Mouse (Mus musculus) induced T-regulatory cell, adult 2 months (primary cell): Measurements from ENCODE around the gene Gm11027.
A peak's percentile ranks its signal among the peaks of the same experiment; 100 is the strongest.
"Not testable (repeated sequence)": the region's sequence is repeated elsewhere in the genome, so short reads cannot be mapped to it uniquely, and the experiment has no call there.

Experiments used
- DNase-seq: peaks from one replicate; pipeline ENCODE4 v3.0.0-alpha.2; 2012; ENCODE audit warnings: low read depth

Gene Gm11027

DNA sequence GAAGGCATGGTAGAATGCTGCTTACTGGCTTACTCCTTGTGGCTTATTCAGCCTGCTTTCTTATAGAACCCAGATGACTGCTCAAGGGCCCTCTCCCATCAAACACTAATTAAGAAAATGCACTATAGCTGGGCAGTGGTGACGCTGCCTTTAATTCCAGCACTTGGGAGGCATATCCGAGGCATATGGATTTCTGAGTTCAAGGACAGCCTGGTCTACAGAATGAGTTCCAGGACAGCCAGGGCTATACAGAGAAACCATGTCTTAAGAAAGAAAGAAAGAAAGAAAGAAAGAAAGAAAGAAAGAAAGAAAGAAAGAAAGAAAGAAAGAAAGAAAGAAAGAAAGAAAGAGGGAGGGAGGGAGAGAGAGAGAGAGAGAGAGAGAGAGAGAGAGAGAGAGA, at the start of gene Gm11027:
TSS of gene Gm11027 (plus strand) at position 301 of the 400 bp plus-strand sequence.
- not testable (repeated sequence) for DNase-seq

DNA sequence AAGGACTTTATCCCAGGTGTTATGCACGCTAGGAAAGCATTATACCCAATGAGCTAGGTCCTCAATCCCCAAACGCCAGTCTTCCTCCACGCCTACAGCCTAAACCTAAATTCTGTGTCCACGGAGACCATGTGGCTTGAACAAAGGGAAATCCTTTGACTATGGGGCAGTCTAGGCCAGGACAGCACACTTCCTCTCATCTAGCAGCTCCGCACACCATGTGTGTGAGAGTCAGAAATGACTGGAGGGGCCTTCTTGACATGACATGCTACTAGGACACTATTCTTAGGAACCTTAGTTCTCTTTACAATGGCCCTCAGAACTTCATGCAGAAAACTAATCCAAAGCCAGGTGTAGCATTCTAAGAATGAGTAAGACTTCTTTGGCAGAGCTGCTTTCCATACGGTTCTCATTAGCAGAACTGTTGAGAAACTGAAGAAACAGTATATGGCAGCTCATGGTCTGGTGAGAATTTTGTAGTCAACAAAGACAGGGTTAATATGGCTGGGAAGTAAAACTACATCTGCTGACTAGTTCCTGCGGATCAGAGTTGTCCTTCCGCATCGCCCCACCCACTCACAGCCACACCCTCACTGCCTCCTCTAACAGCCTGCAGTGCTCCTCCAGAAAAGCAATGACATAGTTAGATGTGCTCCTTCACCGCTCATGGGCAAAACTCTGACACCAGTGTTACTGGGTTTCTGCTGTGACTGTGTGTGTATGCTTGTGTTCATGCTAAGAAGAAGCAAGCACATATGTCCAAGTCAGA, 48.7 kb upstream of the Gm11027 start:
- DNase-seq, result no peak

DNA sequence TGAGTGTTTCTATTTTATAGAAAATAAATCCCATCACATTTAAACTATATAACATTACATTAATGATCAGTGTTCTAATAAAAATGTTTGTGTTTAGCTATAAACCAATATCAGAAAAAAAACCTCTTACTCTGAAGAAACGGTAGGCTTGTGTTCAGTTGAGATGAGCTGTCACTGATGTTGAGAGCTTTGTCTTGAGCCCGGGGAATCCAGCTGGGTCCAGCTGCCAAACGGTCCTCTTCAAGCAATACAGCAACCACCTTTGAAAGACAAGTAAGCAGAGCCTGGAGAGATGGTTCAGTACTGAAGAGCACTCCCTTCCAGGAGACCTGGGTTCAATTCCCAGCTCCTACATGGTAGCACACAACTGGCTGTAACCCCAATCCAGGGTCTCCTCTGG, 45.7 kb upstream of the Gm11027 start:
- no peak for DNase-seq

DNA sequence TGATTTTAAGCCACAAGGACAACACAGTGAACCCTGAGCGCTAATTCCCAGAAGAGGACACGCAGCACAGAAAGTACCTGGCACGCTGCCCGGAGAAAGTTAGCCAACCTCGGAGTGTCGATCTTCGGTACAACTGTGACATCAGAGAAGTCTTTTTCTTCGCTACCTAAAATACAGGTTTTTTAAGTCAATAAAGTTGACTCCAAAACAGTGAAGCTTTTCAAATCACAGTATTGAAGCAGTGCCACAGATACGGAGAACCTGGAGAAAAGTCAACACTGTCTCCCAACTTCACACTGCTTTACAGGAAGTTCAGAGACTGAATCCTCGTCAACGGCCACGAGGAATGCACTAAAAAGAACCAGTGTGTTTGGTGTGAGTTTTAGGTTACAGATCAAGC, 43.6 kb upstream of the Gm11027 start:
- DNase-seq, result no peak

DNA sequence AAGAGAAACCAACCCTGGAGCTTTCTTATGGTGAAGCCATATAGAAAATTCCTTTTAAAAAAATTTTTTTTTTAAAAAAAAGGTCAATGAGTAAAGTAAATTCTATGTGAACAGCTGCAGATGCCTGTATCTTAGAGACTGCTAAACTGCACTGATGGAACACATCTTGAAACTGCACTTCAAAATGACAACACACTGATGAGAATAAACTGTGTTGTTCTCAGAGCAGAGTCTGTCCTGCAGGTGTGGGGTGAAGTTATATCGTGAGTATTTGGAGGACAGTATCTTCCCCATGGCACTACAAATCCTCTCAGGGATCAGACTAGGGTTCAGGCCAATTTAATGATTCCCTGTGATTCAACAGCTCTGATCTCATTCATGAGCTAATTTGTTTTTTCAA, 43.1 kb upstream of the Gm11027 start:
- DNase-seq, result no peak

DNA sequence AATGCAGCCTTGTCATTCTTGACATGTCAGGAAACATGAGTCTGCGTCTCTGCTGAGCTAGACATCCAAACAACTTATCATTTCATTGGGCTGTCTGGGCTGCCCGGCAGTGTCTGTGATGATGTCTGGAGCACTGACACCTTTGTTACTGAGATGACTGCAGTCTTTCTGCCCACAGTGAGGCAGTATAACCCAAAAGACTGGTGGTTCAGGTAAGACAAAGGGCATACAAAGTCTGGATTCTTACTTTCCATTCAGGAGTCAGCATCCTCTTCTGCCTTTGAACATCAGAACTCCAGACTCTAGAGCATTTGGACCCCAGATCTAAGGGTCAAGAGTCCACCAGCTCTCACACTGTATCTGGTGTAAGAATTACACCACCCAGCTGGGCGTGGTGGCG, 39.8 kb upstream of the Gm11027 start:
- DNase-seq, result peak; percentile 54

DNA sequence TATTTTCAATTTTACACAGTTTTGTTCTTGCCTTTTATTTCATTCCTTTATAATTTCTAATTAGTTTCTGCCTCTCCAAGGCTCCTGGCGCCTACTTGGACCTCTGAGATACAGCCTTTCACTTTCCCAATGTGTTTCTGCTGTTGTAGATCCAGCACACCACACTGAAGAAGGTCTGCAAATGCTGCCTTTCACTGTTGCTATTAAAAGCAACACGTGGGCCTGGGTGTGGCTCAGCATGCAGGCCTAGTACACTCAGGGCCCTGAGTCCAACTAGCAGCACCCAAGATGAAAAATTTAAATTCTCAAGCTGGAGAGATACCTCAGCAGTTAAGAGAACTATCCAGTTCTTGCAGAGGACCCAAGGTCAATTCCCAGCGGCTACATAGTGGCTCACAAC, 38.5 kb upstream of the Gm11027 start:
- DNase-seq, result no peak

DNA sequence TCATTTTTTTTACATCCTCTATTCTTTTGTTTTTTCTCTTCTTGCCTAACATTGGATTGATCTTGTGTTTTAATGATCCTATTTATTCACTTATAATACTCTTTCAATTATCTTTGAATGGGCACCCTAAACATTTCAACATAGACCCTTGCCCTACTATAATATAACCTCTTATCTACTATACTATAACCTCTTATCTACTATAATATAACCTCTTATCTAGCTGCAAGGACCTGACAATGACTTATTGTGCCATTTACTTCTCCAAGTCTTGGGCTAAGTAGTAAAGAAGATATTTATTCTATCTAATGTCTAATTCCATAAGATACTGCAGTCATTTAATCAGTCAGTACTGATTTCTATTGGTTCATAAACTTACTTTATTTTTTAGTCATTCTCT, 36.8 kb upstream of the Gm11027 start:
- no peak for DNase-seq

DNA sequence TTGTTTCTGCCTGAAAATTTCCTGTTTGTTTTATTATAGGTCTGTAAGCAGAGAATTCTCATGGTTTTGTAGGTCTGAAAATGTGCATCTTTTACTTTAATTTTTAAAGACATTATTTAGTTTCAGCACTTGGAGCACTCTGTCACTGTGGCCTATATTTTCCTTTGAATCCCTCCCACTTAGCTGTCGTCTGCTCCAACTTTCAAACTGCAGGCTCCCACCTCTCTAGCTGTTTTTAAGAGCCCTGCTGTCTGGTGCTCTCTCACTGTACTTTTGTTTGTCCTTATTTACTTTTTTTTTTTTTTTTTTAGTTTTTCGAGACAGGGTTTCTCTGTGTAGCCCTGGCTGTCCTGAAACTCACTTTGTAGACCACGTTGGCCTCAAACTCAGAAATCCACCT, 36.4 kb upstream of the Gm11027 start:
- DNase-seq, result no peak

DNA sequence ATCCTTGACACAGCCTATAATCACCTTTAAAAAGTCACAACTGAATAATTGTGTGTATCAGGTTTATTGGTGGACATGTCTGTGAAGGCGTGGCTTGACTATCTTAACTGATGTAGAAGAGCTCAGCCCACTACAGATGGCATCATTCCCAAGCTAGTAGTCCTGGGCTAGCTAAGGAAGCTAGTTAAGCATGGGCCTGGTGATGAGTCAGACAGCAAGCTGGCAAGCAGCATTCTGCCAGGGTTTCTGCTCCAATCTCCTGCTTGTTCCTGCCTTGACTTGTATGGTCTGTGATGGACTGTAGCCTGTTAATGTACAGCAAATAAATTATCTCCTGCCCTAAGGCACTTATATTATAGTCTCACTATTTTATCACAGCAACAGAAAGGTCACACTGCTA, 30.6 kb upstream of the Gm11027 start:
- no peak for DNase-seq

DNA sequence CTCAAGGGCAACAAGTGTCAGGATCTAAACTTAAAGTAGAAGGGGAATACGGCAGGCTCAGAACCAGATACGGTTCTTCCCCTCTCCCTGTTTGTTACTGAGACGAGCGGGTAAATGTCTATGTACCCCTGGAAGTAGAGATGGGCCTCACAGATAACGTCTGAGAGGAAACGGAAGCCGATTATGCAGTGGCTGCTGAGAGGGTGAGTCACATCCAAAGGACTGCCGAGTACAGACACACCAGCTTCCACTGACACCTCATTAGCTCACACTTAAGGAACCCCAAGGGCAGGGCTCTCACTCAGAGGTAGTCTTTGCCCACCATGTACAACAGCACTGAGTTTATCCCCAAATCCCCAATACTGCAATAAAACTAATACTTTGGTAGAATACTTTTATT, 20.5 kb upstream of the Gm11027 start:
- DNase-seq, result peak; percentile 57

DNA sequence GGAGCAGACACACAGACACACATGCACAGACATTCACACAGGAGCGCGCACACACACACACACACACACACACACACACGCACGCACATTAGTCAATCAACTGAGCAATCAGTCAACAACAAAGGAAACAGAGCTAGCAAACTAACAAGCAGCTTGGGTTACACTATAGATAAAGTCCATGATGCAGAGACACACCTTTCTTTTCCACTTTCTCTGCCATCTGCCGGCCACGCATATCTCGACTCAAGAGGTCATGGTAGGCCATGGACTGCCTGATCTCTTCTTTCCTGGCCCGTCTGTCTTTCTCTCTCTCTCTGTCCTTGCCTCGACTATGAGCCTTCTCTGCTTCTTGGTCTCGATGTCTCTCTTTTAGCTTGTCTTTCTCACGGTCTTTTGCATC, 19.6 kb upstream of the Gm11027 start:
- no peak for DNase-seq

DNA sequence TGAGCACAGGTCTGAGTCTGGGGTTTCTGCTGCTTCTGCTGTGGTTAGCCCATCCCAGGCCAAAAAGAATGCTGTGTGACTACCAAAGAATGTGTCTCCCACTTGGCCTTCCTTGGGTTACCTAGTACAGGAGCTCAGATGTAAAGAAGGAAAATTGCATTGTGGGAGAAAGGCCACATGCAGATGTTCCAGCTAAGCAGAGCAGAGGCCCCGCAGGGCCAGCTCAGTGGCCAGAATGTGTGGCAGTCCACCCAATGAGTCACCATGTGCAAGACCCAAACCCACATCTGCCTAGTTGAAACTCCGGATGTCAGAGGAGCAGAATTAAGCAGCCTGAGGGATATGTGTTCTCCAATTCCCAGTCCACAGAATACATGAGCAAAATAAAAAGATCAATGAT, 16.9 kb upstream of the Gm11027 start:
- no peak for DNase-seq

DNA sequence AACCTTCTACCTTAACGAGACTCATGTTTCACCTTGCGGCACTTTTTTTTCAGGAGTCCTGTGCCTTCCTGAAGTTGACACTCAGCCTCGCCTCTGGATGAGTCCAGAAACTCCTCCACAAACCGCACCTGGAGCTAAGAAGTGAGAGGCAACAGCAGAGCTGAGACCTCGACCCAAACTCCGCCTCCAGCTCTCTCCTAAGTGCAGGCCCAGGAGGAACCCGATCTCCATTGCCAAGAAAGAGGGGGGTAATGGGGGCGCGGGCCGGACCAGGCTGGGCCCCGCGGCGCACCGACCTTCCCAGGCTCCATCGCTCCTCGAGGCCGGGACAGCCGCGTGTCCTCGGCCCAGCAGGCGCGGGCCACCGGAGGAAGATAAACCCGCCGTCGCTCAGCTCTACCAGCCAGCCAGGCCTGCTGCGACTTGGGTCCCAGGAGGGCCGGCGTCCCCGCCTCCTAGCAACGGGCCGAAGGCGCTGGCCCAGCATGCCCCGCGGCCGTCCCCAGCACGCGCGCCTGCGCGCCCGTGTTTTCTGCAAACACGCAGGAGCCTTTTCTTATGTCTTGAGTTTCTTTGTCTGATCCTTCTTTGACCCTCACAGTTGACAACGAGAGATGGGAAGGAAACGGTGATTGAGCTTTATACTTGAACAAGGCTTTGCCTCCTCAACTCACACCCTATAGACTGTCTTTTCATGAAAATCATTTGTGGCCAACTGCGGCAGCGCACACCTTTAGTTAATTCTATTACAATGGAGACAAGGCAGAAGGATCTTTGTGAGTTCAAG, 12.4 kb upstream of the Gm11027 start, which contains the start of gene Wdr60:
TSS of gene Wdr60 (minus strand) at position 468 of the 787 bp plus-strand sequence.
- DNase-seq, result peak; percentile 79

DNA sequence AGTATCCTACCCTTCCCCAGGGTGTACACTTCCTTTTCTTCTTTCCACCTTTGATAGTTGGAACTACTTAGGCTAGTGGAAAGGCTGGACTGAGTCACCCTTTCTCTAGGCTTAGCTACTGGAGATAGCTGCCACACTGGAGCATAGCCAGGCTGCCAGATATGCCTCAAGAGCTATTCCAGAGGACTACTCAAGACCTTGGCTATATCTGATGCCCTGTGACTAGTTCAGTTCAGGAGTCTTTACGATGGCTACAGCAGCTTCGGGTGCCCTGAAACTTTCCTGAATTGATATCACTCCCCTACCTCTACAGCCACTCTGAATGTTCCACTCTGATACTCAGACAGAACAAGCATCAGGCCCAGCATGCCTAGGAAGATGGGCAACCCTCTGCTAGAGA, 10.4 kb upstream of the Gm11027 start:
- no peak for DNase-seq

DNA sequence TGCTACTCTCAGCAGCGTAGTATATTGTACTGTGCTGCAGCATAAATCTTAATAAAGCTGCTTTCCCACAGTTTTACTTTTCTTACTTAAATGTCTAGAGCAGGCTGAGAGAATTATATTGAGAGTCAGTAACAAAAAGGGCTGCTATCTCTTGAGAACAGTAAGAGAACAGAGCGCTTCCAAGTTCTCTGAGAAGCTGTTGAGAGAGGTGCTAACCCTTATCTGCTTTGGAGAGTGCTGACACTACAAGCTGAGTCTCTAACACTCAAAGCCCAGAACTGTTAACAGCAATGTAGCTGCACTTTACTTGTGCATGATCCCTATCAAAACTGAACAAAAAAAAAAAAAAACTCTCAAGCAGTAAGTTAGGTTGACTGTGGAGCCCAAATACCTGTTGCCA, 9.9 kb upstream of the Gm11027 start:
- DNase-seq, result no peak

DNA sequence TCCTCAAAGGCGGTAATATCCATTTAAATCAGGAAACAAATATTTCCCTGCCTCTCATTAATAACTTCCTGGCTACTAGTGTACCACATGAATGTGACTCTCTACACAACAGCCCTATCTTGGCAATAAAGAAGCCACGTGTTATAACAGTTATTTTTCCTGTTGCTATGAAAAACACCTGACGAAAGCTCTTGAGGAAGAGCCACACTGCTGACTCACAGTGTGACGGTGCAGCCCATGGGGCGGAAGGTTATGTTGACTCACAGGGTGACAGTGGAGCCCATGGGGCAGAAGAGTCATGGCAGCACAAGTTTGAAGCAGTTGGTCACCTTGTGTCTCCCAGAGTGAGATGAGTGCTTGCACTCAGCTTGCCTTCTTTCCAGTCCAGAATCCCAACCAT, 5.7 kb upstream of the Gm11027 start:
- peak; percentile 70 for DNase-seq

DNA sequence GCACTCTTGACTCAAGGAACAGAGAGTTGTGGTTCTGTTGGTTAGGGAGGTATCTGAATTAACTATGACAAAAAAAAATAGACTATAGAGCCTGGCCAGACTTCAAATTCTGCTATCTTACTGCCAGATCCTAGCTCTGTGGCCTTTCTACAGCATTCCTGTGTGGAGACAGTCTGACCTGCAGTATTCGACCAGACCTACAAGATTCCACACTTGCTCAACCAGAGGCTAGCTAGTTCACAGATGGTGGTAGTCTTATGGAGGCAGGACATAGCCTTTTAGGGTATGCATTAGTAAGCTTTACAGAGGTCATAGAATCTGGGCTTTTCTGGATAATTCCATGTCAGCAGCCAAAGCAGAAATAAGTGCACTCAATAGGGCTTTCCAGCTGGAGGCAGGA, 4.6 kb upstream of the Gm11027 start:
- DNase-seq, result no peak

DNA sequence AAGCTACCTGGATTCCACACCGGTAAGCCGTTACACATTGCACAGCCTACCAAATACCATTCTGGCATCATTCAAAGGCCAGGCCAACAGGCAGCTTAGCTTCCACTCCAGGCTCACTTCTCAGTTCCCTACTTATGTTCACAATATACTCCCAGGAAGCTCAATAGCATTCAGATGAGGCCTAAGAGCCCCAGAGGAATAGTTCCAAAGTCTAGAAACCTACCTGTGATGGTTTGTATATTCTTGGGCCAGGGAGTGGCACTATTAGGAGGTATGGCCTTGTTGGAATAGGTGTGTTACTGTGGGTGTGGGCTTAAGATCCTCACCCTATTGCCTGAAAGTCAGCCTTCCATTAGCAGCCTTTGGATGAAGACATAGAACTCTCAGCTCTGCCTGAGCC, 4.1 kb upstream of the Gm11027 start:
- DNase-seq, result no peak

DNA sequence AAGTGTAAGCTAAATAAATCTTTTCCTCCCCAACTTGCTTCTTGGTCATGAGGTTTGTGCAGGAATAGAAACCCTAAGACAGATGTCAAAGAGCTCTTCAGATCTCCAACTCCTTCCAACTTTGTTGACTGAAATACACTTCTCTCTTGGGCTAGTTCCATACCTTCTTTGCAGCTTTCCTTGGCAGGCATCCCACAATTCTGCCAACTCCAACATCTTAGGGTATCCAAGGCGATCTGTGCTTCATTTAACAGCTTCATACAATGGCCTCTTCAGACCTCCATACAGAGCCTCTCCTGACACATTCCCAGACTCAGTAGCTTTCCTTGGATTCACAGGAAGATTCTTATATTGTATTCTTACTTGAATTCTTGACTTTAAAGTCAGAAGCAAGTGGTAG, 1.5 kb upstream of the Gm11027 start:
- no peak for DNase-seq

DNA sequence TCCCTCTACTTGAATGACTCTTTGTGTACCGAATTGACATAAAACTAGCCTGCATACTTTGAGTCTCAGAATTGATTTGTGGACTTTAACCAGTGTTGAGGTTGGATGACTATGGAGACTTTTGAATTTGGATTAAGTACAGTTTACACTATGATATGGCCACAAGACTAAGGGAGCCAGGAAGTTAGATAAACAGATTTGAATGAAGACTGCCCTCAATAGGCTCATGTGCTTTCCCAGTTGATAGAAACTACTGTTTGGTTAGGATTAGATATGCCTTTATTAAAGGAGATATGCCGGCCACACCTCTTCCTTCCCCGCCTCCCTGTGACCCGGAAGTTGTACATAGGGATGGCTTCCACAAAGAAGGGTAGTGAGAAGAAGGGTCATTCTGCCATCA, 445 bp downstream of the Gm11027 start:
- no peak for DNase-seq

DNA sequence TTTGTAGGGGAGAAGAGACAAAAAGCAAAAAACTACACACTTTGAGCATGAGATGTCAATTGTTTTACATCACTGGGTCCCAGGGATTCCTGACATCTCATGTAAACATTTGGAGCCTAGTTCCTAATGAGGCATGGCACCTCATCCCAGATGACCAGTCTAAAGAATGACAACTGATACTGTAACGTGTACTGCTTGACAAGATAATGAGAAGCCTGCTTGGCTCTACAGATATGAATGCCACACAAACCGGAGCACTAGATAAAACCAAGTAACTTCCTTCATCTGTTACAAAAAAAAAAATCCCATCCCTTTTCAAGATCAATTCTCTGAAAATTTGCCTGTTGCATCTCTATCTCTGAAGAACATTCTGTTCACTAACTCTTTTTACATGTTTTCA, 1.8 kb downstream of the Gm11027 start:
- DNase-seq, result no peak

DNA sequence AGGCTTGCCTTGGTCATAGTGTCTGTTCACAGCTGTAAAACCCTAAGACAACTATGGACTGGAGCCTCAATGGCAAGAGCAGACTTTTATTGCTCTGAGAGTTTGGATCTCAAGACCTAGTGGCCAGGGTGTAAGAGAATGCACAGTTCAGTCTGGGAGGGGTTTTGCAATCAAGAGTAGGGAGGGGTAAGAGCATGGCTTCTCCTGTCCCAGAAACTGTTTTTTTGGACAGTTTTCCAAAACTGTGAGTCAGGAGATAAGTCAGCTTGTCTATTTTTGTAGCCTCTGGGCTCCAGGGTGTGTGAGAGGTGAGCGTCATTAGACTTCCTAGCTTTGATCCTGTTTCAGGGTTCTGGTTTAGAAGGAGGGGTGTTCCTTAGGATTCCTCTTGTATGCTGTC, 3.4 kb downstream of the Gm11027 start:
- no peak for DNase-seq

DNA sequence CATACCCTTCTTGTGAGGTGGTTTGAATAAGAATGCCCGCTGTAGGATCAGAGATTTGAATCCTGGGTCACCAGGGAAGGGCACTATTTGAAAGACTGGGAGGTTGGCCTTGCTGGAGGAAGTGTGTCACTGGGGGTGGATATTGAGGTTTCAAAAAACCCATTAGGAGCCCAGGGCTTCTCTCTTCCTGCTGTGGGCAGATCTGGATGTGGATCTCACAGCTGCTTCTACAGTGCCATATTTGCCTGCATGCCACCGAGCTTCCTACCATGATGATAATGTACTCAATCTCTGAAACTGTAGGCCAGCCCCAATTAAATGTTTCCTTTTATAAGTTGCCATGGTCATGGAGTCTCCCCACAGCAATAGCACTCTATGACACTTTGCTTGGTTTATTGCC, 4.0 kb downstream of the Gm11027 start:
- DNase-seq, result no peak
